Mouse (Mus musculus): ENCODE measurements around the gene Birc3.
"Not testable (repeated sequence)": the region's sequence is repeated elsewhere in the genome, so short reads cannot be mapped to it uniquely, and the experiment has no call there.

Gene Birc3

GRCm38 (mm10) chr9:7866981-7867380 lies 6.0 kb downstream of the Birc3 start:
- DNase-seq: peak; percentile 21

- no peak for DNase-seq
Observed at GRCm38 (mm10) chr9:7860976-7861375, 12.0 kb downstream of the Birc3 start.

GRCm38 (mm10) chr9:7855912-7856311 lies 17.1 kb downstream of the Birc3 start:
- DNase-seq: no peak

- DNase-seq: peak; percentile 28
Observed at GRCm38 (mm10) chr9:7855374-7855773, 17.6 kb downstream of the Birc3 start.

- DNase-seq: not testable (repeated sequence)
Observed at GRCm38 (mm10) chr9:7854196-7854595, 18.8 kb downstream of the Birc3 start.

- no peak for DNase-seq
Observed at GRCm38 (mm10) chr9:7852346-7853230, 20.4 kb downstream of the Birc3 start.

- DNase-seq: no peak
Observed at GRCm38 (mm10) chr9:7851841-7852240, 21.1 kb downstream of the Birc3 start.

GRCm38 (mm10) chr9:7848191-7848590 lies 24.8 kb downstream of the Birc3 start:
- DNase-seq: no peak

GRCm38 (mm10) chr9:7846667-7847199 lies 26.3 kb downstream of the Birc3 start:
- DNase-seq: no peak

- DNase-seq: no peak
Observed at GRCm38 (mm10) chr9:7845216-7845895, 27.6 kb downstream of the Birc3 start.

- no peak for DNase-seq
Observed at GRCm38 (mm10) chr9:7841221-7841620, 31.8 kb downstream of the Birc3 start.

GRCm38 (mm10) chr9:7837806-7838440 lies 35.1 kb downstream of the Birc3 start:
- no peak for DNase-seq

- DNase-seq: peak; percentile 93
Observed at GRCm38 (mm10) chr9:7836905-7837805, 35.8 kb downstream of the Birc3 start, which contains the start of gene Birc2. Birc2 (minus strand) TSS chr9:7837064.

GRCm38 (mm10) chr9:7836331-7836730 lies 36.7 kb downstream of the Birc3 start:
- peak; percentile 56 for DNase-seq

GRCm38 (mm10) chr9:7835302-7835701 lies 37.7 kb downstream of the Birc3 start:
- DNase-seq: no peak

GRCm38 (mm10) chr9:7833421-7833820 lies 39.6 kb downstream of the Birc3 start:
- DNase-seq: no peak

GRCm38 (mm10) chr9:7829531-7830528 lies 43.2 kb downstream of the Birc3 start:
- peak; percentile 12 for DNase-seq

- no peak for DNase-seq
Observed at GRCm38 (mm10) chr9:7828706-7829105, 44.3 kb downstream of the Birc3 start.

GRCm38 (mm10) chr9:7824916-7825315 lies 48.1 kb downstream of the Birc3 start:
- no peak for DNase-seq

- no peak for DNase-seq
Observed at GRCm38 (mm10) chr9:7822758-7823157, 50.2 kb downstream of the Birc3 start.

- no peak for DNase-seq
Observed at GRCm38 (mm10) chr9:7805101-7805506, 67.9 kb downstream of the Birc3 start.
